Mouse (Mus musculus): ENCODE measurements around the gene Cul9.

GRCm38 (mm10) chr17:46588173-46588572 is 42.0 kb upstream of the Cul9 start:
- TF ChIP-seq CTCF (IDR thresholded peaks at IDR 0.05; ENCODE audit: borderline replicate concordance, control insufficient read depth, extremely low read depth, insufficient read depth, low read length, poor library complexity) (no peak), POLR2A (IDR thresholded peaks at IDR 0.05; ENCODE audit: control insufficient read depth, extremely low read depth, insufficient read depth, low read length, poor library complexity) (no peak)

All from thymus, adult 2 months (tissue).